ENCODE assay signal across 8 mouse cellular contexts in genomic region chr1:34011821-34012271, GRCm38 (mm10).
DNase-seq lines count a peak whose midpoint lies in the region; ATAC-seq and TF ChIP-seq lines count a peak whose summit lies in the region.

No protein-coding gene starts in this region.

- H3K9ac ChIP-seq in heart, adult 2 months (ENCODE audit: low read depth, low read length): peak overlapping the region; percentile 87
- H3K9ac ChIP-seq in embryonic facial prominence, embryonic 12.5 days: peak overlapping the region; percentile 89
- peak overlapping the region; percentile 97 for H3K9ac ChIP-seq in hindbrain, embryonic 14.5 days

- H3K4me2 ChIP-seq in embryonic facial prominence, embryonic 12.5 days (replicated peaks): peak overlapping the region; percentile 88
- peak overlapping the region; percentile 93 for H3K4me2 ChIP-seq in hindbrain, embryonic 14.5 days (replicated peaks)

- 1% methylated on average over 16 of the region's 16 CpGs for WGBS in heart, adult 2 months
- 2% methylated on average over 16 of the region's 16 CpGs for WGBS in embryonic facial prominence, embryonic 12.5 days
- under 1% methylated on average over 16 of the region's 16 CpGs for WGBS in hindbrain, embryonic 14.5 days
- WGBS in macrophage (ENCODE audit: missing documents): 31% methylated on average over 11 of the region's 16 CpGs

- intact Hi-C loops in heart, adult 2 months (cut with DNase I): no loop called here

- H3K27me3 ChIP-seq in heart, adult 2 months (ENCODE audit: control insufficient read depth, insufficient read depth, low read length): no peaks in the 10 kb centered on the region
- H3K27me3 ChIP-seq in embryonic facial prominence, embryonic 12.5 days: peaks cover 4% of the 10 kb centered on the region; the same call in 1 of the 2 replicates
- H3K27me3 ChIP-seq in hindbrain, embryonic 14.5 days (ENCODE audit: control insufficient read depth, insufficient read depth, low read length): no peaks in the 10 kb centered on the region

- H3K36me3 ChIP-seq in heart, adult 2 months (ENCODE audit: control insufficient read depth, insufficient read depth, low read length): peaks cover 12% of the 10 kb centered on the region
- H3K36me3 ChIP-seq in embryonic facial prominence, embryonic 12.5 days: no peaks in the 10 kb centered on the region
- H3K36me3 ChIP-seq in hindbrain, embryonic 14.5 days (replicated peaks; ENCODE audit: control insufficient read depth, insufficient read depth): no peaks in the 10 kb centered on the region
- H3K36me3 ChIP-seq in macrophage (ENCODE audit: inconsistent target): no peaks in the 10 kb centered on the region

- H3K4me1 ChIP-seq in heart, adult 2 months (ENCODE audit: control insufficient read depth, insufficient read depth, low read length): peaks cover 3% of the 10 kb centered on the region
- peaks cover 18% of the 10 kb centered on the region for H3K4me1 ChIP-seq in embryonic facial prominence, embryonic 12.5 days
- H3K4me1 ChIP-seq in hindbrain, embryonic 14.5 days (replicated peaks; ENCODE audit: control insufficient read depth, insufficient read depth, low read length): peaks cover 38% of the 10 kb centered on the region

- no peak for TF ChIP-seq CTCF in heart, adult 2 months (IDR thresholded peaks at IDR 0.05)

- no peak for TF ChIP-seq POLR2A in heart, adult 2 months (IDR thresholded peaks at IDR 0.05; ENCODE audit: insufficient read depth, low read depth, low read length)

- H3K4me3 ChIP-seq in heart, adult 2 months: peak overlapping the region; percentile 67
- H3K4me3 ChIP-seq in embryonic facial prominence, embryonic 12.5 days: peak overlapping the region; percentile 87
- peak overlapping the region; percentile 95 for H3K4me3 ChIP-seq in hindbrain, embryonic 14.5 days (replicated peaks; ENCODE audit: low read length)
- peak overlapping the region; percentile 16; the same call in 1 of the 2 replicates for H3K4me3 ChIP-seq in macrophage (ENCODE audit: inconsistent target)

- ATAC-seq in embryonic facial prominence, embryonic 12.5 days (ENCODE audit: insufficient number of reproducible peaks, insufficient read depth, low FRiP score, low TSS enrichment): peak; percentile 70
- ATAC-seq in hindbrain, embryonic 14.5 days (ENCODE audit: low FRiP score): peak; percentile 64

- H3K27ac ChIP-seq in heart, adult 2 months: peak overlapping the region; percentile 91
- 0 out of 2 replicates have a peak overlapping the region, but pooled peaks have one; percentile 41 for H3K27ac ChIP-seq in embryonic facial prominence, embryonic 12.5 days
- peak overlapping the region; percentile 84 for H3K27ac ChIP-seq in hindbrain, embryonic 14.5 days
- H3K27ac ChIP-seq in macrophage: no peak overlapping the region

- no peak for TF ChIP-seq EP300 in heart, adult 2 months (IDR thresholded peaks at IDR 0.05; ENCODE audit: insufficient read depth, low read depth, low read length)

- DNase-seq in heart, adult 2 months: peak; percentile 46 to 68
- DNase-seq in heart, adult 8-10 months (ENCODE audit: low spot score): no peak
- DNase-seq in ES-CJ7 (ENCODE audit: low read depth, low spot score): peak; percentile 57
- peak; percentile 46 for DNase-seq in hindbrain, embryonic 14.5 days (ENCODE audit: low spot score)
- peak; percentile 8 for DNase-seq in testis, postnatal 14 days (ENCODE audit: low spot score)
- DNase-seq in spleen, postnatal 4 days (ENCODE audit: low spot score in 2 of 2): no peak

- H3K9me3 ChIP-seq in embryonic facial prominence, embryonic 12.5 days: no peaks in the 10 kb centered on the region
- no peaks in the 10 kb centered on the region for H3K9me3 ChIP-seq in hindbrain, embryonic 14.5 days (ENCODE audit: control insufficient read depth, low read length)

- H3K79me2 ChIP-seq in heart, adult 2 months (replicated peaks; ENCODE audit: control insufficient read depth, insufficient read depth, low read length): 0 out of 2 replicates have a peak, but pooled peaks cover 1% of the 10 kb centered on the region
- H3K79me2 ChIP-seq in macrophage (ENCODE audit: inconsistent target): no peaks in the 10 kb centered on the region

Comparison
In these comparisons a context has a peak if more than half of its experiments do, and no peak if none do; other contexts are left out.
1. DNase-seq: peak in heart, adult 2 months (2 of 2), ES-CJ7 (single experiment), hindbrain, embryonic 14.5 days (single experiment) and testis, postnatal 14 days (single experiment); none in heart, adult 8-10 months (single experiment) and spleen, postnatal 4 days (0 of 2).
2. H3K4me3 ChIP-seq: peak in every context shown above with its lines; median percentile 95 in hindbrain, embryonic 14.5 days; 87 in embryonic facial prominence, embryonic 12.5 days; 67 in heart, adult 2 months; 16 in macrophage.
3. Peak in every context shown above with its lines, with median percentiles within 50 percentile points of each other: H3K9ac ChIP-seq.